Mouse (Mus musculus) Muller cell, postnatal 12 days (primary cell): ENCODE data around the gene Setd4.

Source experiments
- DNase-seq: peaks from one replicate; pipeline ENCODE4 v3.0.0-alpha.2; 2015; ENCODE audit errors: inconsistent ontology term

The Setd4 gene

GRCm38 (mm10) chr16:93592711-93593110, 11.2 kb downstream of the Setd4 start:
- DNase-seq, result no peak

DNA sequence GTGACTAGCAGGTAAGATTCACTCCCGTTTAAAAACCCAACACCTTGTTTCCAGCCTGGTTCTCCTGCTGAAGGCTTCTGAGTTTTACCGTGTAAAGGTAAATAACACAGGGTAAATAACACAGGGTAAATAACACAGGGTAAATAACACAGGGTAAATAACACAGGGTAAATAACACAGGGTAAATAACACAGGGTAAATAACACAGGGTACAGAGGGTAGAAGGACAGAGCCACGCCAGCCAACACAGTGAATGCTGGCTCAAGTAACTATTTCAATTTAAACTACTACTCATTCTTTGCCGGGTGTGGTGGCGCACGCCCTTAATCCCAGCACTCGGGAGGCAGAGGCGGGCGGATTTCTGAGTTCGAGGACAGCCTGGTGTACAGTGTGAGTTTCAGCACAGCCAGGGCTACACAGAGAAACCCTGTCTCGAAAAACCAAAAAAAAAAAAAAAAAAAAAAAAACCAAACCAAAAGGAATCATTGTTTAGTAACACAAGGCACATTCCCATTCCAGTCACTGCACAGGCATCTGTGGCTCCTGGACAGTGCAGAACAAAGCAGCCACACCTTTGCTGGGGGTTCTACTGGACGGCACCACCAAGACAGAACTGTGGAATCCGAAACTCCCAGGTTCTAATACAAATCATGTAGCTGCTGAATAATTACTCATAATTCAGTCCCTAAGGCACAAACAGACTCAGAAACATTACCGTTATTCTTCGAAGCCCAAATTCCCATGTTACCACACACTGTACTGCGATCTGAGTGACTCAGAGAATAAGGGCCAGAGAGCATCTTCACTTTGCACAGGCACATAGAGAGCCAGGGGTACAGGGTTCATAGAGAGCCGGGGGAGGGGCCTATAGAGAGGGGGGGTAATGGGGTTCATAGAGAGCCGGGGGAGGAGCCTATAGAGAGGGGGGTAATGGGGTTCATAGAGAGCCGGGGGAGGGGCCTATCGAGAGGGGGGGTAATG, 12.1 kb downstream of the Setd4 start:
- DNase-seq, result no peak

DNA sequence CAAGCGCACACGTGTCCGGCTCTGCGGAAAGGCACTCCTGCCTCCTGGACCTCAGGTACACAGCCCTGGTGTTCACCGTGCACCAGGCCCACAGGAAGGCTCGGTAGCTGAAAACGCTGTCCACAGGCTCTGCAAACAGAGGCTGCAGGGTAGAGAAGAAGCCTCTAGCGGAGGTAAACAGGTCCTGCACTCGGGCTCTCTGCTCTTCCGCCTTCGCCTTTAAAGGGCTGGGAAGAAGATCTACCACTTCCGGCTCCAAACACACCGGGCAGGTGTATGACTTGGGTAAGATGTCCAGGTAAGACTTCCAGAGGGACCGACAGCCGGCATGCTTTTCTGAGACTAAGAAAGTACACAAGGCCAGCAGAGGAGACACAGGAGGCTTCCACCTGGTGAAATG, 12.9 kb downstream of the Setd4 start:
- DNase-seq, result no peak

DNA sequence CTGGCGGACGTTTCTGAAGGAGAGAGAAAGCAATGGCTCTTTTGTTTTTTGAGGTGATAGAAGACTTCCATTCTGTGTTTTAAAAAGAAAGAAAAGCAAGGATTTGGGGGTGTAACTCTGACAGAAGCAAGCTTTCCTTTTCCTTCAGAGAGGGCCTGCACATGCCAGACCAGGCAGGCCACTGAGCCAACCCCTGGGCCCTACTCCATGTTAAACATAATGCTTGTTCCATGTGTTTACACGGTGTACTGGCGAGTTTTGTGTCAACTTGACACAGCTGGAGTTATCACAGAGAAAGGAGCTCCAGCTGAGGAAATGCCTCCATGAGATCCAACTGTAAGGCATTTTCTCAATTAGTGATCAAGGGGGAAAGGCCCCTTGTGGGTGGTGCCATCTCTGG, 15.6 kb downstream of the Setd4 start:
- no peak for DNase-seq

- DNase-seq, result no peak
These were observed 17.5 kb downstream of the Setd4 start for GRCm38 (mm10) chr16:93586382-93586781.

DNA sequence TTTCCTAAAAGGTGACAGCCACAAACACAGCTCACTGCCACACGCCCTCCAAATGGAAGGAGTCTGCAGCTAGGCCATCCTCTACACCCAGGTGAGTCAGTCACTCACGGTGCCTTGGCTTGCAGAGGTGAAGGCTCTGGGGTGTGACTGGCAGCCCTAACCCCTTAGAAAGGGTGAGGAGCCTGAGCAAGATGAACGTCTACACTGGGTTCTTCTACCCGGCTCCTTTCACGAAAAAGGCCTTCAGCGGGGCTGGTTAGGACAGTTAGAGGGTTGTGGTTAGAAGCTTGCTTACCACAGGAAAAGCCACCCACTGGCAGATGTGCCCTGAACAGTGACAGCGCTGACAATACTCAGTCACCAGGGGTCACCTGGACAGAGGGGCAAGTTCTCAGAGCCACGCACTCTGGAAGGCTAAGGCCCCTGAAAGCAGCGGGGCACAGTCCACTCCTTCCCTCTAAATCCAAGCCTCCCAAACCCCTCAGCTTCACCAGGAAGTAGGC, 18.1 kb downstream of the Setd4 start:
- no peak for DNase-seq

GRCm38 (mm10) chr16:93584976-93585702, 18.7 kb downstream of the Setd4 start:
- DNase-seq, result no peak

DNA sequence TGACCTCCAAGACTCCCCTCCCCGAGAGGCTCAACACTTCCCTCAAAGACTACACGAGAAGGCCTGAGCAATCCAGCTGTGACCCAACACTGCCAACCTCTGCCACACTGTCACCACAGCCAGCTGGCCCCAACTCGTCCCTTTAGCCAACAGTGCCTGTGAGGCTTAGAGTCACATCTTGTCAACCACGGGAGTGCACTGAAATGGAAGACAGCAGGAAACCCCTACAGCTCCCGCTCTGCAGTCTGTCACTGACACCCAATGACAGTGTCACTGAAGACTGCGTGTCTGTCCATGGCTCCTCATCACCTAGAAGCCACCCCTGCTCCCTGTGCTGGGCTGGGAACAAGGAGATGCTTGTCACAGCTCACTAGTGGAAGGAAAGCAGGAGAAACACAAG, 22.7 kb downstream of the Setd4 start:
- no peak for DNase-seq

GRCm38 (mm10) chr16:93578346-93579005, 25.4 kb downstream of the Setd4 start:
- no peak for DNase-seq

DNA sequence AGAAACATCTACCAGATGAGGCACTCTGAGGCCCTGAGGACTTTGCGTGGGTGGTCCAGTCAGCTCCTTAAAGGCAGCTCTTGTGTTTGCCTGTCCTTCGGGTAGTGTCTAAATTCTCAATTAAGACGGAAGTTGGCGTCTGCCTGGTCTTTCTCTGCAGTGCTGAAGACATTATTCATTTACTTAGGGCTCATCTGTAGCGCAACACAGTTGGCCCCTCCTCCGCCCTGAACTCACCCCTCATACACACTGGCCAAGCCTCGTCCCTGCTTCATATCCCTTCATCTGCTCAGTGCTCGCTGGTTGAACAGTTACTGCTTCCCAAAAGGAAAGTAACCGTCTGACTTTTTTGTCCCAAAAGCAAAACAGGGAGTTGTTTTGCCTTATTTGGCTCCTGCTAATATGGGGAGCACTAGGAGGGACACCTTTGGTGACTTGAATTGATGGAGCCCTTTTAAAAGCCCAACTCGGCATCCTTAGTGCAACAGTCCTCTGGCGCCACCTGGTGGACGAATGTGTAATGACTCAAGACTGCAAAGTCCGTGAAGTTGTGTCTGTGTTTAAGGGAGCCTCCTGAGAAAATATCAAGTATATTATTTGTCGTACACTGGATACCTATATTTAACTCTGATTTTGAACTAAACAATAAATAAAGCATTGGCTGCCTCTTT, 27.3 kb downstream of the Setd4 start:
- DNase-seq, result peak; percentile 64

DNA sequence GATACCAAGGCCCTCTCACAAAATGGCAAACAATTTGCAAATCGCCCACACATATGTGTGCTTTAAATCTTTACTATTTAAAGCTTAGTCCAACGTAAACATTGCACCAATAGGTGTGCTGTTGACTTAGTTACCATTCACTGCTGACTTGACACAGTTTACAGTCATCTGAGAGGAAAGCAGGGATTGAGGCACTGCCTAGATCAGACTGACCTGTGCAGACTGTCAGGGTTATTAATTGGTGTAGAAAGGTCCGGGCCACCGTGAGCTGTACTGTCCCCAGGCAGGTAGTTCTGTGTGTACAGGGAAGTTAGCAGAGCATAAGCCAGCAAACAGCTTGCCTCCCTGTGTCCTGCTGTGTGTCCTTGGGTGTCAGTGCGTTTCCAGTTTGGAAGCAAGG, 28.3 kb downstream of the Setd4 start:
- DNase-seq, result no peak

DNA sequence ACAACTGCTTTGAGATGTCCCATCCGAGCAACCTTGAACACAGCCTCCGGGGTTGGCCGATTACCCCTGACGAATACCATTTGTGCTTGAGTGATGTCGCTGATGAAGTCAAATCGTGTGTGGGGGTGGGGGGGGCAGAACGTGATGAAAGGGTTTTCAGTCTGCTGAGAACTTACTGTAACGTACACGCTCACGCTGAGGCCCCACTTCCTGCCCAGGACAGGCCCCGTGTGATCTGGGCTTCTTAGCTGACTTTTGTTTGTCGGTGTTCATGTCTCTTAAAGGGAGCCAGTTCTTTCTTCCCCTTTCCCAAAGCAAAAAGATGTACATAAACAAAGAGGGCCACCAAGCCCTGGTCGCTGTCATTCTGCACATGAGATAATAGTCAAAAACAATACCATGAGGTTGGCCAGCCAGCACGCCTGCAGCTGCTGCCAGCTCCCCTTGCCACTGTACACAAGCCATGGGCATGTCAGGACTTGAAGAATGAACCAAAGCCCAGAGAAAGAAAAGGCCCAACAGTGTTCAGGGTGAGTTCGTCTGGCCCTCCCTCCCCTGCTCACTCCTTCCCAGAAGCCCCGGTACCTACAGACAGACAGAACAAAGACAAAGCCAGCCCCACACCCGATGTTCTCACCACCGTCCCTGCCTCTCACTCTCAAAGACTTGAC, 29.2 kb downstream of the Setd4 start:
- DNase-seq, result peak; percentile 24

- no peak for DNase-seq
These were observed 30.4 kb downstream of the Setd4 start for GRCm38 (mm10) chr16:93573434-93573833.

GRCm38 (mm10) chr16:93572383-93572782, 31.5 kb downstream of the Setd4 start:
- no peak for DNase-seq

DNA sequence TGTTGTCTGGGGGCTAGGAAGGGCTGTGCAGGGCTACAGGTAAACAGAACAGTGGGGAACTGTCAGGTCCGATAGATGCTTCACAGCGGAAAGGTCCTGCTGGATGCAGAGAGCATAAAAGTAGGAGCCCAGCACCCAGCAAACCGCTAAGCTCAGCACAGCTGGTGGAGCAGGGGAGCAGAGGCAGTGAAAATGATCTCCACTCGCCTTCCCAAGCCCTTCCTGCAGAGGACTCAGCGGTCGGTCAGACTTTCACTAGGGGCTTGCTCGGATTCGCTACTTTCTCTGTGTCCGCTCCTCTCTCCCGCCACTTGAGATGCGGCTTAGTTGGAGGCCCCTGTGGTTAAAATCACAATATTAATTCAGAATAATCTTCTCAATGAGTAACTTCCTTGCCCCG, 45.4 kb downstream of the Setd4 start:
- DNase-seq, result no peak

DNA sequence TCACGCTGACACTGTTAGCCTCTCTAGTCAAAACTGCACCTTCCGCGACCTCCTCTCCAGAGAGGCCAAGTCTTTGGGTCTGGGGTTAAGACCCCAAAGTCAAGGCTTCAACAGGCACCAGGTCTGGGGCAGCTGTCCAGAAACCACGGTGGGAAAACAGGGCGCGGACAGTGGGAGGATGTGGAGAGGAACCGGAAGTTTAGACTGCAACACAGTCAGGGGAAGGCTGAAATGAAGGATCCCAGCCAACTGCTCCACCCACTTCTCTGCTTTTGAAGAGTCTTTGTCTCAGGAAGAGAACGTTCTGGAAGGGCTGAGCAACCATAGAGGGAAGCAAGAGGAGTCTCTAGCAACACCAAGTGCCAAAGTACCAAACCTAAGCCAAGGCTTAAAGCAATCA, 46.2 kb downstream of the Setd4 start:
- DNase-seq, result no peak

DNA sequence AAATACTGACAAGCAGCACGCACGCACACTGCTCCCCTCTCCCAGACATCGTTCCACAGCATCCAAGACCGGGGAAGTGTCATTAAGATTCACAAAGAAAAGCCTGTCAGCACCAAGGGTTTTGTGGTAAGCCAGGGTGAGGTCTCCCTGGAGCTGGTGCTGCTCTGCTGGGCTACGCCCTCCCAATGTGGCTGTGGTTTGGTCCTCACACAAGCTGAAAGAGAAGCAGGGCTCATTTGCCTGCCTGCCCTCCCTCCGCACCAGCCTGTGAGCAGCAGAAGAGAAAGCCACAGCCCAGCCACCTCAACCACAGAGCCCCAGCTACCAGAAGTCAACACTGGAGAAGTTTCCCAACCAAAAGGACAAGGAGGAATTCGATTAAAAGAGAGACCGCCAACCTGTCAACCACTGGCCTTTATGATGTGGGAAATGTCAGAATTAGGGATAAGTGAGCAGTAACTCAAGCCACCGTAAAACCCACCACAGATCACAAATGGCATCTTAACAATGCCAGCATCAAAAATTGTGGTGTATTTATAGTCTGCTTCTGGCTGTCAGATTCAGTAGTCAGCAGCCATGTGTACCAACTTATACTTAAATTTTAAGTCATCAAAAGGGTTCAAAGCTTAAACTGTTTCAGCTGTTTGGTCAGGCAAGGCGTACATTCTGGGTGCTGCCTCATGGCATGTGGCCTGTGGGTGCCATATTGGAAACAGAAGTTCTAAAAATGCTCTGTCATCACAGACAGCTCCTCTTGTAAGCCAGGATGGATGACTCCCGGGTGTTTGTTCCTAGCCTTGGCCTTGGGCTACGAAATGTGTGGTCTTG, 51.0 kb downstream of the Setd4 start:
- no peak for DNase-seq

GRCm38 (mm10) chr16:93549287-93549686, 54.6 kb downstream of the Setd4 start:
- DNase-seq, result no peak

- no peak for DNase-seq
These were observed 55.8 kb downstream of the Setd4 start for GRCm38 (mm10) chr16:93548045-93548444.

DNA sequence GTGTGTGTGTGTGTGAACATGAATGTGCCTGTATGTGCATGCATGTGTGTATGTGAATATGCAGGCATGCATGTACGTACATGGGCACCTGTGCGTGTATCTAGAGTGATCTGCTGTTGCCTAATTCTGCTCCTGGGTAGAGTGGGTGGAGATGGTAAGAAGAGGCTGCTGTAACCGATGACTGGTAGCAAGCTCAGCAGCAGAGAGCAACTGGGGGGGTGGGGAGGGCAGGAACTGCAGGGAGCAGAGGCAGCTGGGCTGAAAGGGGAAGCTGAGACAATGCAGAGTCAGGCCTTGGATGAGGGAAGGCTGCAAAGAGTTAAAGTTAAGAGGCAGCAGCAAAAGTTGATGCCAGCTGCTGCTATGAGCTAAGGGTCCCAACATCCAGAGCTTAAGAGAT, 56.7 kb downstream of the Setd4 start:
- DNase-seq, result no peak
